Mouse (Mus musculus) small intestine, adult 2 months (tissue): ENCODE measurements around the gene Cftr.

Experiments used
- CTCF ChIP-seq: fragments of 200-500 bp; IDR thresholded peaks from 2 replicates; pipeline ENCODE4 v1.5.1; 2012; ENCODE audit warnings: low read depth, mild to moderate bottlenecking, control low read depth, inconsistent platforms, low read length, moderate library complexity, mixed read lengths; ENCODE audit not compliant: insufficient replicate concordance, insufficient read length; ENCODE audit errors: extremely low read depth
- POLR2A ChIP-seq: fragments of 200-500 bp; IDR thresholded peaks from 2 replicates; pipeline ENCODE4 v1.6.1; 2012; ENCODE audit warnings: low read depth, mild to moderate bottlenecking, control low read depth, inconsistent platforms, low read length, moderate library complexity

- no peak for TF ChIP-seq POLR2A
- TF ChIP-seq CTCF: no peak
Measured at GRCm38 (mm10) chr6:18338307-18338706, 167.8 kb downstream of the Cftr start.
